Mouse (Mus musculus): Measurements from ENCODE around the gene Rasl10a.

The Rasl10a gene

GRCm38 (mm10) chr11:5057856-5058641 lies at the start of gene Rasl10a:
Gene Rasl10a, plus strand, starts transcription at chr11:5058128.
- peak; percentile 66 to 79 for DNase-seq

- no peak for DNase-seq
Observed at GRCm38 (mm10) chr11:5008867-5009266, 49.1 kb upstream of the Rasl10a start.

GRCm38 (mm10) chr11:5009354-5010074 lies 48.4 kb upstream of the Rasl10a start:
- DNase-seq, result no peak

- DNase-seq, result no peak
Observed at GRCm38 (mm10) chr11:5010205-5010604, 47.7 kb upstream of the Rasl10a start.

- DNase-seq, result no peak
Observed at GRCm38 (mm10) chr11:5011480-5011879, 46.4 kb upstream of the Rasl10a start.

- no peak for DNase-seq
Observed at GRCm38 (mm10) chr11:5012213-5012715, 45.7 kb upstream of the Rasl10a start.

GRCm38 (mm10) chr11:5015720-5016119 lies 42.2 kb upstream of the Rasl10a start:
- DNase-seq, result peak; percentile 64 to 68

GRCm38 (mm10) chr11:5016286-5016685 lies 41.6 kb upstream of the Rasl10a start:
- no peak for DNase-seq

- DNase-seq, result peak; percentile 52 to 59
Observed at GRCm38 (mm10) chr11:5017506-5017905, 40.4 kb upstream of the Rasl10a start.

GRCm38 (mm10) chr11:5025108-5025507 lies 32.8 kb upstream of the Rasl10a start:
- DNase-seq, result no peak

GRCm38 (mm10) chr11:5028228-5028627 lies 29.7 kb upstream of the Rasl10a start:
- DNase-seq, result no peak

- DNase-seq, result no peak
Observed at GRCm38 (mm10) chr11:5032706-5033105, 25.2 kb upstream of the Rasl10a start.

- DNase-seq, result peak in 1 of 2 experiments; percentile 28
Observed at GRCm38 (mm10) chr11:5033136-5033535, 24.8 kb upstream of the Rasl10a start.

- no peak for DNase-seq
Observed at GRCm38 (mm10) chr11:5035421-5035820, 22.5 kb upstream of the Rasl10a start.

- no peak for DNase-seq
Observed at GRCm38 (mm10) chr11:5037146-5037854, 20.6 kb upstream of the Rasl10a start.

- DNase-seq, result no peak
Observed at GRCm38 (mm10) chr11:5040585-5040984, 17.3 kb upstream of the Rasl10a start.

- no peak for DNase-seq
Observed at GRCm38 (mm10) chr11:5041144-5041780, 16.7 kb upstream of the Rasl10a start.

- DNase-seq, result no peak
Observed at GRCm38 (mm10) chr11:5042645-5043381, 15.1 kb upstream of the Rasl10a start.

GRCm38 (mm10) chr11:5046321-5046926 lies 11.5 kb upstream of the Rasl10a start:
- no peak for DNase-seq

- DNase-seq, result no peak
Observed at GRCm38 (mm10) chr11:5051629-5052028, 6.3 kb upstream of the Rasl10a start.

GRCm38 (mm10) chr11:5052200-5052854 lies 5.6 kb upstream of the Rasl10a start:
- no peak for DNase-seq
